Mouse (Mus musculus) layer of hippocampus, adult 18-20 months (tissue): ENCODE results near the gene Cttnbp2. TPM values are rescaled to one million over a fixed set of nuclear protein-coding genes. Genes with fewer than 3 reads are reported as not detected.

Experiments used
- DNase-seq, 2 experiments: peaks; one replicate each; pipeline ENCODE4 v3.0.0; 2022; ENCODE audit warnings: low spot score in 2 of 2
- total RNA-seq, 2 experiments: library from RNA; stranded (reverse); gene quantifications; 2 replicates each; pipeline ENCODE4 v1.2.3; 2021

Gene Cttnbp2
- total RNA-seq, 2 experiments from 2014 or later, result 253 to 290 TPM

DNA sequence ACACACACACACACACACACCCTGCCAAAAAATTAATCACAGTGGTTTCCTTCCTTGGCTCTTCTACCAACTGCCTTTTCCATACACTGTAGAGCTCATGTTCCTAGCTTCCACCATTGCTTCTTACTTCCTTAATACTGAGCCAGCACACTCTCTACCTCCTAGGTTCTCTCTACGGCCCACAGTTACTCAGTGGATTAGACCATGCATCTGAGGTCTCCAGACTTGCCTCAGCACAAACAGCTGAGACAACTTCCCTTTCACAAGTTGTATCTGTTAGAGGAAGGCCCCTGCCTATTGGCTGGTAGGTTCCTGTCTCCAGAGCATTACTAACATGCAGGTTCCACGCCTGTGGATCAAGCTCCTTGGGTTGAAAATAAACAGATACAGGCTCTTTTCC, 45.4 kb downstream of the Cttnbp2 start:
- DNase-seq, result no peak

DNA sequence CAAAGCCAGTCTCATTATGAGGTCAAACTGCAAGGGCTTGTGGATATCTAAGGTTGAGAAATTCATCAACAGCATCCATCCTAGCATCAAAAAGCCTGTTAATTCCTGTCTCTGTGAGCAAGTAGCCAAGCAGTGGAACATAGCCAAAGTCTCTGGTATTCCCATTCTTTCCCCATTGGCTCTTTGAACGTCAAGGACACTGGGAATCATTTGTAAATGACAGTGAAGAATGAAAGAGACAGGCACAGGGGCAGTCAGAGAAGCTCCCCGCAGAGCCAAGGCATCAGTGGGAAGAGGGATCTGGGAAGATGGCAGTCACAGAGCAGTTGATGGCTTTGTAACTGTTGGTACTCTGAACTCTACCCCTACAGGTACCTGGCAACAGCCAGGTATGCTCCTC, 46.9 kb downstream of the Cttnbp2 start:
- DNase-seq, result no peak

DNA sequence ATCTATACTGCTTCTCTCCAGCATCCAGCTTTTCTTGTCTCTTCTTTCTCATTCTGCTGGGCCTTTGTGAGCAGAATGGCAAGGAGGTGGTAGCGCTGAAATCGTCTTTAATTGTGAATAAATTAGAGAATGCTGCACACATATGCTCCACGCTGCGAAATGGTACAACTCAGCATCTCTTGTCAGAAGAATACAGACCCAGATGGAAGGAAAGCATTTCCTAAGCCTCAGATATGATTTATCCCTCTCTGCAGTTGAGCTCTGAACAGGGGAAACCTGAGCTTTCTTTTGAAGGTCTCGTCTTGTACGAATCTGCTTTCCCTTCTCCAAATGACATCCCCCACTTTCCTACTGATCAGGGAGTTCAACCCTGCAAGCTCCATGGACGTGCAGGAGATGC, 48.4 kb downstream of the Cttnbp2 start:
- DNase-seq, result peak; percentile 55 to 69

DNA sequence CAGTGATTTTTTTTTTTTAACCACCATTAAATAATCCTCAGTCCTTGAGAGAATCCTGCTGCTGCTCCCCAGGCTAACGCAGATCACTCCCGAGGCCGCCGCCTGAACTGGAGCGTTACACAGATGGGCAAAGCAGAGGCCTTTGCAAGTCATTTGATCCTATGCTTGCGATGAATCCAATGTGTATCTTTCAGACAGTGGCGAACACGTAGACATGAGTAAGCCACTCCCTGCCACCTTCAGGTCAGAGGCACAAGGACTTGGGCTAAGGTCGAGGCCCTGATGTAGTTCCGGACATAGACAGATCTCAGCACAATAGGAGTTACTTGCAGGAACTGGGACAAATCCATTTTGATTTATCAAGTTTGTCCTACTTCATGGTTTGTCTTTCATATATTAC, 49.0 kb downstream of the Cttnbp2 start:
- DNase-seq, result no peak

DNA sequence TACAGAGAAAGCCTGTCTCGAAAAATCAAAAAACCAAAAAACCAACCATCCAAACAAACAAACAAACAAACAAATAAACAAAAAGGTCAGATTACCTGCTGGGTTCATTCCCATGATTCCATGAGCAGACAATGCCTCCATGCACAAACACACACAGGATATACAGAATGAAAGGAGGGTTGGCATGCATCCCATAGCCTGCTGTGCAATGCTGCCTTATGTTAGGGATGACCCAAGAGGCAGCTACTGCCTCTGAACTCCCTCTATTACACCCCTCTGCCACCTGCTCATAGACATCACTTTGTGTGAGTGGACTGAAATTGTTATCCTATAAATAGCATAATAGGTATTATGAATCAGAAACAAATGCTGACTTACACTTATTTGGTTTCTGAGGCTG, 55.0 kb downstream of the Cttnbp2 start:
- no peak for DNase-seq

DNA sequence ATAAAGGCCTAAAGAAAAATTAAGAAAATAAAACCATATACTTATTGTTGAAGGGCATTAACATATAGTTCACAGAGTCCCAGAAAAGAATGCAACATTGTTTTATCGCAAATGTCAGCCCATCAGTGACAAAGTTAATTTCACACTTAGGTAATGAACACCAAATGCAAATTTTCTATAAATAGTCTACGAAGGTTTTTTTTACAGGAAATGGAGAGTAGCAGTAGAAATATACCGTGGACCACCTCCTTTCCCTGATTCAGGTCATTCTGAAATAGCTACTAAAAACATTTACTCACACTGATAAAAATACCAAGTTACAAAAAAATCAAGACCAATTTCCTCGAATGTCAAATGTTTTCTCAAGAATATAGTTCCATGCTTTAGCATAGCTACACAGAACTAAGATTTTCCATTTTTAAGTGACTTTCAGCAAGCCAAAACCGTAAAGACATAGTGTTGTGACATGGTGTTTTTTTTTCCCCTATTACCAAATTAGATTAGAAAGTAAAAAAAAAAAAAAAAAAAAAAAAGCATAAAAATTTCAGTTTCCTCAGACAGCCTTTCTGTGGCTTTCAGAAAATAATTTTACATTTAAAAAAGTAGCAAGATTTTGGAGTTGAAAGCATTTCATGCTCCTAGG, 64.0 kb downstream of the Cttnbp2 start:
- no peak for DNase-seq

DNA sequence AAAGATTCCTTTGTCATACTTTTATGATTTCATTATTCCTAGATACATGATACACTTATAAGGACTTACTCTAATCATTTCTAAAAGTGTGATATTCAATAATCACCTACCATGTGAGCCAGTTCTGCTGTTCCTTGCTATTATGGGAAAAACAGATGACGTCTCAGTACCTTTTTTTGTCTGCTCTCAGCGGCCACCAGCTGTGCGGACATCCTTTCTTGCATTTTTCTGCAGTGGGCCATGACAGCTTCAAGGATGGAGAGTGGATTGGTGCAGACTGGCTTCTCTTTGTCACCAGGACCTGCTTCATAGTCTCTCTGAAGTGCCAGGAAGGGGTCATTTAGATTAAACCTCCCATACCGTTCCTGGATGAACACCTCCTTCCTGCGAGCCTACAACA, 66.6 kb downstream of the Cttnbp2 start:
- no peak for DNase-seq

DNA sequence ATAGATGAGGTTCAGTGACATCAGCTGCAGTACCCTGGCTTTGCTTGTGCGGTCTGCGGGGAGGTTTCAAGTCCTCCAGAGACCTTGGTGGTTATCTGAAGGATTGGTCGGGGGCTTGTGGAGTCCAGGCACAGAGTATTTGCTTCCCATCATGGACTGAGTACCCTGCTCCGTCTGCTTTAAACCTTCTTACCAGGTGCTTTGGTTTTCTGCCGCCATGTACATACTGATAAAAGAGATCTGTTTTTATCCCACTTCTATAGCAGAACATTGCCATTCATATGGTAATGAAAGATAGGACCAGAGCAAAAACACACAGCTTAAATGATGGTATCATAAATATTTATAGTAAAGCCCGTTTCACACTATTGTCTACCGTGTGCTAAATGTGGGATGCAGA, 67.7 kb downstream of the Cttnbp2 start:
- DNase-seq, result no peak

DNA sequence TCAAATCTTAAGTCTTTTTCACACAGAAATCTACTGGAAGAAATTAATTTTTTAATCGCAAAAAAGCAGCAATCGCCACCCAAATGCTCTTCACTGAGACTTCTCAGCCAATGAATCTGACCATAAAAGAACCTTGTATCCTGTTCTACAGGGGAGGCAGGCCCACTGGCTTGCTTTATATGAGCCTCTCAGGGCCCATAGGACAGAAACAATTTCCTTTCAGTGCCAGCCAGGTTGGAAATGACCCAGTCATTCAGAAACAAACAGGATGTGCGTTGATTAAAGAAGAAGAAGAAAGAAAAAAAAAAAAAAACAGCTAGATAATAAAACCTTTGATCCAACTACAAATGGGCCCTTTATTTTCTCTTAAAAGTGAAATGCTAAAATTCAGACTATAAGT, 68.3 kb downstream of the Cttnbp2 start:
- DNase-seq, result no peak

DNA sequence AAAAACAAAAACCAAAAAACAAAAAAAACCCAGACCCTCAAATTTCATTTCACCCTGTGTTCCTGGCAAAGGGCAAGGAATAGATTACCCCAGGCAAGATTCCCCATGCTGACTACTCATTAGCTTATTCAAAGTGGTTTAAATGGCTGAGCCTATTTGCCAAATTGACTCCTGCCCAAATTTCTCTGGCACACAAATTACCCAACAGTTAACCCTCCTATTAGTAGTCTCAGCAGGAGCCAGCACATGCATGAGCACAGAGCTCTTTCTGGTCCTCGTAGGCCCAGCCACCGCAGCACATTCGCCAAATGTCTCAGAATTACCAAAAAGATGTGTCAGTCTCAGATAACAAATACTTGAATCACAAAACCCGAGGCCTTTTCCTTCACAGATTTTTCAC, 68.9 kb downstream of the Cttnbp2 start:
- peak; percentile 57 to 89 for DNase-seq

DNA sequence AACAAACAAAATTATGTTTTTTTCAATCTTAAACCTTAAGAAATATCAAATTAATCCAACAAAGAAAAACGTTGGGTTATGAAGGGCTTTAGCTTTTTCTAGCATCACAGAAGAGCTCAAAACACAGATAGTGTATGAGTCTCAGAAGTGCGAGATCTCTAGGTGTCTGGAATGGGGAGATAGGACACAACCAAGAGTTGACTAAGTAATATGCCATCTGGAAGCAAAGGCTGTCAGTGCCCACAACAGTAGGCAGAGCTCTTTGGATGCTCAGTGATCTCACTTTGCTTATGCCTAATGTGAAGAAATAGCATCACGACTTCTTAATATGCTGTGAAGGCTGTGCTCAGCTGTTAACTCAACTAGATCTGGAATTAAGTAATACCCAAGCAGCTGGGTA, 72.3 kb downstream of the Cttnbp2 start:
- DNase-seq, result no peak

DNA sequence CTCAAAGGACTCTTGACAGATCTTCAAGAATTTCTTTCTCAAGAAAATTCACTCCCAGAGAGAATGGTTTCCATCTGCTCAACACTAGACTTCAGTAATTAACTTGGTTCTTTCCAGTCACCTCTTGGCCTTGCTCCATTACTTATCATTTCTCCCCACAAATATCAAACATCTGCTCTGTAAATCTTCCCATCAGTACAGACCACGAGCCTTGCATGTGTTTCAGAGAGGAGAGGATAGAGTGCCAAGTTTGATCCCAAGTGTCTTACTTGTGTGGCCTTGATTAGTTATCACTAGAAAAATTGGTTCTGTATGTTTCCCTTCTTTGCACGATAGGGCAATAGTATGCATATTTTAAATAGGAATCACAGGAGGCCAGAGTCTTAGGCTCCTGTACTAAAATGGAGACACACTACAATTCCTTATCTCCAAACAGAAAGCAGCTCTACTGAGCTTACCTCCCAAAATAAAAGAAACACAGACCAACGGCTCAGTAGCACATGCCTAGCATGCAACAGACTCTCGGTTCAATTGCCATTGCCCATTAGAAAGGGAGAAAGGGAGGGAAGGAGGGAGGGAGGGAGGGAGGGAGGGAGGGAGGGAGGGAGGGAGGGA, 73.6 kb downstream of the Cttnbp2 start:
- DNase-seq, result no peak

DNA sequence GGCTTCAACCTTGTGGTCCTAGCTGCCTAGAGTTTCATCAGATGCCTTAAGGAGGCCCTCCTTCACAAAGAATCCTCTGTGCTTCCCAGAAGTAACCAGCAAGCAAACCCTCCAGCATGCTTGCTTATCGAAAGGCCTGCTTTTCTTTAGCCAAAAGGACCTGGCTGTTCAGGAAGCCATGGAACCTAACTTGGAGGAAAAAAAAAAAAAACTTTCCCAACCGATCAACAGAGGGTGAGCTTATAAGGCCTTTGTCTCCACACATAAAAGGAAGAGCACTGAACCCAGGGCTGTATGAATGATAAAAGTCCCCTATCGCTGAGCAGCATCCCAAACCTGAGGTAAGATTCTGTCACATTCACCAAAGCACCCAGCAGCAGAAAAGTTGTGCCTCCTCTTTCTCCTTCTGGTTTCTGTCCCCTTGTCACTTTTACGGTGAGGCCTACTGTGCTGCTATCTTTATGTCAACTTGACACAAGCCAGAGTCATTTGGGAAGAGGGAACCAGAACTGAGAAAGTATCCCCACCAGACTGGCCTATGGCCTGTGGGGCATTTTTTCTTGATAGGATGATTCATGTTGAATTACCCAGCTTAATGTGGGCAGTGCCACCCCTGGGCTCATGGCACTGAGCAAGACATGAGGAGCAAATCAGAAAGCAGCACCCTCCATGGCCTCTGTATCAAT, 78.4 kb downstream of the Cttnbp2 start:
- no peak for DNase-seq

DNA sequence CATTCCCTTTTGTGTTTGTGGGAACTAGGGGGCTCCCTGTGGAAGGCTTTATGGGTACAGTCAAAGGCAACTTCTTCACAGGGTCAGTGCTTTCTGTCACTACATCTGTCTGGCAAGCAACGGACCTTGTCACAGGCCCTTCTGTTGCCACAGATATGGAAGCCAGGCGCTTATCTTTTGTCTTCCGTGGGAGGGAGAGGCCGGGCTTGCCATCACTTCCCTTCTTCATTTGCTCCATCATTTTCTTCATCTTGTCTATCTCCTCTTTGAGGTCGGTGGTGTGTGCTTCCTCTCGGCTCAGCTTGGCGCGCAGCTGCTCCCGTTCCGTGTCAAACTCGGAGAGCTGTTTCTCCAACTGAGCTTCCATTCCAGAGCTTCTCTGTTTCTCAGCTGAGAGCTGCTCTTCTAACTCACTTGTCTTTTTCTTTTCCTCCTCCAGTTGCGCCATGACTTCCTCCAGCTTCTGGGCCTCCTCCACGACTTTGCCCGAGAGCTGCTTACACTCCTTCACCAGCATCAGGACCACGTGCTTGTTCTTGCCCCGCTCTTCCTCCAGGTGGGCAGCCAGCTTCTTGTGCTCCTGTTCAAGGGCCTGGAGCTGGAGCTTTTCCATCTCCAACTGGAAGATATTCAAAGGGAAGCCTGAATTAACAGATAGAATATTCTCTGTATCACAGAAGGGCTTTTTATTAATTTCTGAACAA, 79.7 kb downstream of the Cttnbp2 start:
- DNase-seq, result no peak

DNA sequence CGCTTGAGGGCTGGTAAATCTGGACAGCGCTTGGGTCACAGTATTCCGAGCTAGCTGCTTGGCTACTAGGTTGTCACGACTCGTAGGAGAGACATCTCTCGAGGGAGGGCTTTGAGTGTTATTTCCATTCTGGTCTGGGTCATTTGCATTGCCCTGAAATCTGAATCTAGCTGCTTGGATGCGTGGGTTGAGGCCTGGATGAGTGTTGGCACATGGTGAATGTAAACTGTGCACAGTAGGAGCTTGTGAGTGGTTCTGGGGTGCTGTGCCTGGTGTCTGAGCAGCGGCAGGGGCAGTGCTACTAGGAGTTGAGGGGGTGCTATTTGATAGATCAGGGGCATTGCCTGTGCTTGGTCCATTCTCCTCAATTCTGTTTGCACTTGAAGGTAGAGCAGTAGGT, 80.3 kb downstream of the Cttnbp2 start:
- no peak for DNase-seq

DNA sequence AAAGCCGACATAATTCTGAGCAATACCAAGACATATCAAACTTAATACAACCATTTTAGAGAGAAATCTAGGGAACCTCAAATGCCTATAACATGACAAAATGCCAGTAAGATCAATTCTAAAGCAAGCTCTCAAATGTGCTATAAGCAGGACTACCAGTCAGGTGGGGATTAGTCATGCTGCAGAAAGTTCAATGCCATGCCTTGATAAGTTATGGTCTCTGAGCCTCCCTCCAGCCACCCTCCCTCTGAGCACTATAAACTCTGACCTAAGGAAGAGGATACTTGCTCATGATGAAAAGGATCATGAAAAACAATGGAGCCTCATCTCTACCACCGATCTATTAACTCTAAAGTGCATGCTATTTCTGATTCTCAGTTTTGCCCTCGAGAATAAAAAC, 82.3 kb downstream of the Cttnbp2 start:
- DNase-seq, result no peak

DNA sequence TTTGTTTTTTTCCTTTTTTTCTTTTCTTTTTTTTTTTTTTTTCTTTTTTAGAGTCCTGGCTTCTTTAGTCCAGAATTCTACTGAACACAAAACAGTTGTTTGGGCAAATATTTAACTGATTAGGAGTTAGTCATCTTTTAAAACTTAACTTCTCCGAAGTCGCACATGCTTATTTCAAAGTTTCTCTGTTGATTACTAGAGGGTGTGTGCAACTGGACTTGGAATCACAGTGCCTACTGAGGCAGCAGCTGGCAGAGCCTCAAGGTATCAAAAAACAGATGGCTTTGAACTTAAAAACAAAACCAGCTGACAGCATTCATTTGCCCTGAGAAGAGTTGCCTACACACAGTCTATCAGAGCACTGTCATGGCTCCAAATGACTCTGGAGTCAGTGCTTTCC, 82.8 kb downstream of the Cttnbp2 start:
- no peak for DNase-seq

DNA sequence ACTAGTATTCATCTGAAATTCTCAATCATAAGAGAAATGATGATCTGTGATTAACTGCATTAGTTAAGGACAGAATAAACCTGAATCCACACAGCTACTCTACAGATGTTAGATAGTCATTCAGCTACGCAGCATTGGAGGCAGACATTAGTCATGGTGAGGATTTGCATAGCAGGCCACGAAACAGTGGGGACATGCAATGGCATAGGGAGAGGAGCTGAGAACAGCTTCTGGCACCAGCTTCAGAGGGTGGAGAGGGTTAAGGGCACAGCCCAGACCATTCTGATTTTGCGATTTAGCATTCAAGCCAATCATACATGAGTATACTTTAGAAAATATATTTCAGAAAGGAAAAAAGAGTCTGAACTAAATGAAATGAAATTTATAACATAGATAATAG, 84.6 kb downstream of the Cttnbp2 start:
- DNase-seq, result no peak

DNA sequence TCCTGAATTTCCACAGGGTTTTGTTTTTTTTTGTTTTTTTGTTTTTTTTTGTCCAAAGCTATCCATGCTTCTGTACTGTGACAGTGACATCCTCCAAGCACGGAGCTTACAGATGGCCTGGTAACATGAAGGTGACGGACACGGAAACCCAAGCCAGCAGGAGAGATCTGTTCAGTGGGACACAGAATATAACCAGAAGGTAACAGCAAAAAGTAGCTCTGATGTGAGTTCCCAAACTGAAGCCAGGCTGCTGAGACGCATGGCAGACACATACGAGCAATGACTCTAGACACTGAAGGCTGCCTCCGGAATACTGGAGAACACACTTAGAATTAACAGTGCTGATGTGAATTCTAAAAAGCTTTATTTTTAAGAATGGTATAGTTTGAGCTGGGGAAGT, 89.8 kb downstream of the Cttnbp2 start:
- no peak for DNase-seq

DNA sequence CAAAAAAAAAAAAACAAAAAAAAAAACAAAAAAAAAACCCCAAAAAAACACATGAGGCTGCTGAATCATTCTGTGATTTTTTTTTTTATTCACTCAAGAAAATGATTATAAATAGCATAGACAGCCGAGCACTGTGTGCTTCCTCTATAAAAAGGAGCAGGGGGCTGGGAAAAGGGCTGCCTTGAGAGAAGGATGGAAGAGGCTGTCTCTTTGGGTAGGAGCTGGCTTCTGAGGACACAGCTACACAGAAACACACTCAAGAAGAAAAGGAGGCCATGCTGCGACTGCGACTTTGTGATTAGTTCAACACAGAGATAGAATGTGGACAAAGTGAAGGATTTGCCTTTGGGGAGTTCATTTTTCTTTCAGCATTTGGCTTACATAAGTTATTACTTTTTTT, 90.3 kb downstream of the Cttnbp2 start:
- no peak for DNase-seq

DNA sequence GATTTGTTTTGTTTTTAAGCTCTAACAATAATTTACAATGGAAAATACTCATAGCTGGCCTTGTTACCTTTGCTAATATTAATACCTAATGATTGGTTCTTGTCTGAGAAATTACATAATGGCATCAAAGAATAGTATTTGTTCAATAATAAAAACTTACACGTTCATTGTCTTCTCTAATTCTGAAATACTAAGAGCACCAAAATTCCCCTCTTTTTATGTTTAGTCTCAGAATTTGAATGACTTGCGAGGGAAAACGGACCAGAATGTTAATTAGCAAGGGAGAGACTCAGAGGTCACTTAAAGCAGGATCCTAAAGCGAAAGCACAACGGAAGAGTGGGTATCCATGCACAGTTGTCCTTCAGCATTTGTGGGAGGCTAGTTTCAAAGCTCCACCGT, 91.5 kb downstream of the Cttnbp2 start:
- no peak for DNase-seq

DNA sequence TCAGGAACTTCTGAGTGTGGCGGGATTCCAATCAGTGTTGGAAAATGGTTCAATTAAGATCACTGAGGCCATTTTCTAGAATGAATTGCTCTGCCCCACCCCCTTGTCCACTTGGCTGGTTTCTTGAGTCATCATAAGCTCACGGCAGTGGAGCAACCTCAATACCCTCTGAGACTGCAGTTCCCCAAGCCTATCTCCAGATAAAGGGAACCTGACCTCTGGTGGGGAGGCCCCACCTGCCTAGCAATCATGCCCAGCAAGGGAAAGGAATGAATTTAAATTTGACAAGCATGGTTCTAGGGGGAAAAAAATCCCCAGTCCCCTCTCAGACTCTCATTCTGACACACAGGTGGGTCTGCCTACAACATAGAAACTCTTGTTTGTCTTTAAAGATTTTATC, 93.1 kb downstream of the Cttnbp2 start:
- DNase-seq, result no peak
